Mouse (Mus musculus) testis, adult 2 months (tissue): ENCODE results near the gene Kctd14.
"Not testable (repeated sequence)": the region's sequence is repeated elsewhere in the genome, so short reads cannot be mapped to it uniquely, and the experiment has no call there.

ENCODE experiments used
- CTCF ChIP-seq: fragments of 200-500 bp; IDR thresholded peaks from 2 replicates; pipeline ENCODE4 v1.5.1; 2012; ENCODE audit warnings: low read depth, mild to moderate bottlenecking, inconsistent platforms, low read length, moderate library complexity; ENCODE audit not compliant: control insufficient read depth, insufficient read depth, insufficient replicate concordance
- POLR2A ChIP-seq: fragments of 200-500 bp; IDR thresholded peaks from 2 replicates; pipeline ENCODE4 v1.6.1; 2012; ENCODE audit warnings: low read depth, mild to moderate bottlenecking, inconsistent platforms, low read length, moderate library complexity; ENCODE audit not compliant: control insufficient read depth

DNA sequence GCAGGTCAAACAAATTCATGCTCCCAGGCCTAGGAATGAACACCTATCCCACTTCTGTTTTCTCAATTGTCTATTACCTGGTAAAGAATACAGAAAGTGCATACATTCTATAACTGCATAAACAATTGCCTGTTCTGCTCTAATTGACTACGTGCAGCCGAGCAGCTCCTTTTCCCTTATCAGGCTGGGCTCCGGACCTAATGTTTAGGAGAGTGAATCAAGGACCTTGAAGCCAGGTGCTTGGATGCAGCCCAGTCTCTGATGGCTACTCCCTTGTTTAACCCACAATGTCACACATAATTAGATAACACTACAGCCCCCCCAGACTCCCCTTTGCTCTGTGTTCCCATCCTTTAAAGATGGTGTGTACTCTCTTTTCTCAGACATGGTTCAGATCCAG, 17.6 kb upstream of the Kctd14 start:
- TF ChIP-seq CTCF, POLR2A: not testable (repeated sequence)
